Mouse (Mus musculus): ENCODE data around the gene Ppp2r5a.

GRCm38 (mm10) chr1:191396446-191396845 is 6.6 kb downstream of the Ppp2r5a start:
- no peak for TF ChIP-seq POLR2A (IDR thresholded peaks at IDR 0.05; ENCODE audit: control insufficient read depth, low read depth, low read length)
- TF ChIP-seq CTCF (IDR thresholded peaks at IDR 0.05; ENCODE audit: control insufficient read depth, insufficient read depth, insufficient replicate concordance, low read depth, low read length): no peak

All from testis, adult 2 months (tissue).